Mouse (Mus musculus): Measurements from ENCODE around the gene Heg1. TPM values are rescaled to one million over a fixed set of nuclear protein-coding genes. Genes with fewer than 3 reads are reported as not detected.
A peak's percentile ranks its signal among the peaks of the same experiment; 100 is the strongest.

Gene Heg1
- polyA plus RNA-seq, 1 experiment from 2014 or later = 15.7 TPM

GRCm38 (mm10) chr16:33768491-33769278 lies 84.5 kb downstream of the Heg1 start:
- ATAC-seq (ENCODE audit: insufficient number of reproducible peaks, low FRiP score, low TSS enrichment, low read depth) = no peak
- H3K4me3 ChIP-seq = no peak overlapping the region
- H3K9me3 ChIP-seq = no peaks in the 10 kb centered on the region

GRCm38 (mm10) chr16:33769848-33770247 lies 85.7 kb downstream of the Heg1 start:
- no peaks in the 10 kb centered on the region for H3K27me3 ChIP-seq
- H3K4me3 ChIP-seq = no peak overlapping the region
- no peak overlapping the region for H3K27ac ChIP-seq
- 56% methylated on average over 7 of the region's 7 CpGs for WGBS
- H3K4me2 ChIP-seq = no peak overlapping the region
- no peak overlapping the region for H3K9ac ChIP-seq
- no peaks in the 10 kb centered on the region for H3K9me3 ChIP-seq
- H3K4me1 ChIP-seq = no peaks in the 10 kb centered on the region
- ATAC-seq (ENCODE audit: insufficient number of reproducible peaks, low FRiP score, low TSS enrichment, low read depth) = no peak
- H3K36me3 ChIP-seq = 0 out of 2 replicates have a peak, but pooled peaks cover 4% of the 10 kb centered on the region

More at GRCm38 (mm10) chr16:33768491-33769278, 84.5 kb downstream of the Heg1 start:
- H3K4me2 ChIP-seq = no peak overlapping the region
- H3K9ac ChIP-seq = no peak overlapping the region
- H3K4me1 ChIP-seq = no peaks in the 10 kb centered on the region
- 0 out of 2 replicates have a peak overlapping the region, but pooled peaks have one; percentile 2 for H3K27ac ChIP-seq
- 72% methylated on average over 3 of the region's 3 CpGs for WGBS
- H3K36me3 ChIP-seq = 0 out of 2 replicates have a peak, but pooled peaks cover 4% of the 10 kb centered on the region
- no peaks in the 10 kb centered on the region for H3K27me3 ChIP-seq

- H3K36me3 ChIP-seq = 0 out of 2 replicates have a peak, but pooled peaks cover 4% of the 10 kb centered on the region
- no peak overlapping the region for H3K4me3 ChIP-seq
- no peak overlapping the region for H3K9ac ChIP-seq
- H3K27me3 ChIP-seq = no peaks in the 10 kb centered on the region
- 81% methylated on average over 4 of the region's 4 CpGs for WGBS
- H3K4me1 ChIP-seq = no peaks in the 10 kb centered on the region
- H3K9me3 ChIP-seq = no peaks in the 10 kb centered on the region
- no peak overlapping the region for H3K27ac ChIP-seq
- H3K4me2 ChIP-seq = no peak overlapping the region
- no peak for ATAC-seq (ENCODE audit: insufficient number of reproducible peaks, low FRiP score, low TSS enrichment, low read depth)
Observed at GRCm38 (mm10) chr16:33770778-33771454, 86.7 kb downstream of the Heg1 start.

- Histone ChIP-seq H3K27ac (no peak overlapping the region), H3K36me3 (no peaks in the 10 kb centered on the region), H3K27me3 (no peaks in the 10 kb centered on the region), H3K4me3 (no peak overlapping the region), H3K9me3 (no peaks in the 10 kb centered on the region), H3K4me2 (no peak overlapping the region), H3K9ac (no peak overlapping the region), H3K4me1 (no peaks in the 10 kb centered on the region)
- no peak for ATAC-seq (ENCODE audit: insufficient number of reproducible peaks, low FRiP score, low TSS enrichment, low read depth)
- 89% methylated on average over 5 of the region's 5 CpGs for WGBS
Observed at GRCm38 (mm10) chr16:33772809-33773208, 88.6 kb downstream of the Heg1 start.

GRCm38 (mm10) chr16:33774972-33775371 lies 90.8 kb downstream of the Heg1 start:
- Histone ChIP-seq H3K4me2 (no peak overlapping the region), H3K9me3 (no peaks in the 10 kb centered on the region), H3K4me3 (no peak overlapping the region), H3K27me3 (no peaks in the 10 kb centered on the region), H3K27ac (no peak overlapping the region), H3K36me3 (no peaks in the 10 kb centered on the region), H3K4me1 (no peaks in the 10 kb centered on the region), H3K9ac (no peak overlapping the region)
- ATAC-seq (ENCODE audit: insufficient number of reproducible peaks, low FRiP score, low TSS enrichment, low read depth) = no peak
- WGBS = 64% methylated on average over 3 of the region's 3 CpGs

- Histone ChIP-seq H3K27ac (no peak overlapping the region), H3K4me2 (no peak overlapping the region), H3K9me3 (no peaks in the 10 kb centered on the region), H3K27me3 (no peaks in the 10 kb centered on the region), H3K4me3 (no peak overlapping the region), H3K4me1 (no peaks in the 10 kb centered on the region), H3K36me3 (no peaks in the 10 kb centered on the region), H3K9ac (no peak overlapping the region)
- no peak for ATAC-seq (ENCODE audit: insufficient number of reproducible peaks, low FRiP score, low TSS enrichment, low read depth)
- WGBS = 87% methylated on average over 1 of the region's 1 CpGs
Observed at GRCm38 (mm10) chr16:33775733-33776335, 91.7 kb downstream of the Heg1 start.

- ATAC-seq (ENCODE audit: insufficient number of reproducible peaks, low FRiP score, low TSS enrichment, low read depth) = no peak
- H3K4me1 ChIP-seq = no peaks in the 10 kb centered on the region
- H3K27ac ChIP-seq = no peak overlapping the region
- no peak overlapping the region for H3K4me2 ChIP-seq
- H3K9ac ChIP-seq = no peak overlapping the region
- no peak overlapping the region for H3K4me3 ChIP-seq
- H3K36me3 ChIP-seq = no peaks in the 10 kb centered on the region
- H3K9me3 ChIP-seq = no peaks in the 10 kb centered on the region
- H3K27me3 ChIP-seq = no peaks in the 10 kb centered on the region
- 74% methylated on average over 7 of the region's 7 CpGs for WGBS
Observed at GRCm38 (mm10) chr16:33776766-33777529, 92.8 kb downstream of the Heg1 start.

GRCm38 (mm10) chr16:33777607-33778006 lies 93.4 kb downstream of the Heg1 start:
- no peaks in the 10 kb centered on the region for H3K27me3 ChIP-seq
- H3K4me3 ChIP-seq = no peak overlapping the region
- no peak overlapping the region for H3K4me2 ChIP-seq
- H3K27ac ChIP-seq = no peak overlapping the region
- 91% methylated on average over 6 of the region's 6 CpGs for WGBS
- no peaks in the 10 kb centered on the region for H3K9me3 ChIP-seq
- ATAC-seq (ENCODE audit: insufficient number of reproducible peaks, low FRiP score, low TSS enrichment, low read depth) = no peak
- H3K36me3 ChIP-seq = no peaks in the 10 kb centered on the region
- no peaks in the 10 kb centered on the region for H3K4me1 ChIP-seq
- no peak overlapping the region for H3K9ac ChIP-seq

GRCm38 (mm10) chr16:33781789-33782728 lies 97.9 kb downstream of the Heg1 start:
- no peak for ATAC-seq (ENCODE audit: insufficient number of reproducible peaks, low FRiP score, low TSS enrichment, low read depth)
- Histone ChIP-seq H3K4me2 (no peak overlapping the region), H3K4me1 (no peaks in the 10 kb centered on the region), H3K4me3 (no peak overlapping the region), H3K9ac (no peak overlapping the region), H3K9me3 (no peaks in the 10 kb centered on the region), H3K27ac (no peak overlapping the region), H3K27me3 (no peaks in the 10 kb centered on the region), H3K36me3 (no peaks in the 10 kb centered on the region)
- 65% methylated on average over 5 of the region's 5 CpGs for WGBS

- no peak for ATAC-seq (ENCODE audit: insufficient number of reproducible peaks, low FRiP score, low TSS enrichment, low read depth)
- Histone ChIP-seq H3K27me3 (no peaks in the 10 kb centered on the region), H3K4me3 (no peak overlapping the region), H3K27ac (no peak overlapping the region), H3K4me2 (no peak overlapping the region), H3K36me3 (no peaks in the 10 kb centered on the region), H3K4me1 (no peaks in the 10 kb centered on the region), H3K9me3 (no peaks in the 10 kb centered on the region), H3K9ac (no peak overlapping the region)
- WGBS = 48% methylated on average over 1 of the region's 1 CpGs
Observed at GRCm38 (mm10) chr16:33782729-33783091, 98.5 kb downstream of the Heg1 start.

- no peak overlapping the region for H3K27ac ChIP-seq
- no peak overlapping the region for H3K9ac ChIP-seq
- no peak overlapping the region for H3K4me3 ChIP-seq
- 83% methylated on average over 1 of the region's 1 CpGs for WGBS
- H3K4me2 ChIP-seq = no peak overlapping the region
- H3K9me3 ChIP-seq = no peaks in the 10 kb centered on the region
- no peaks in the 10 kb centered on the region for H3K4me1 ChIP-seq
- H3K27me3 ChIP-seq = no peaks in the 10 kb centered on the region
- ATAC-seq (ENCODE audit: insufficient number of reproducible peaks, low FRiP score, low TSS enrichment, low read depth) = no peak
- no peaks in the 10 kb centered on the region for H3K36me3 ChIP-seq
Observed at GRCm38 (mm10) chr16:33784547-33784946, 100.4 kb downstream of the Heg1 start.

Data from limb, embryonic 15.5 days (tissue).